Mouse (Mus musculus) embryonic facial prominence, embryonic 14.5 days (tissue): Measurements from ENCODE around the gene Zc2hc1c. TPM values are rescaled to one million over a fixed set of nuclear protein-coding genes. Genes with fewer than 3 reads are reported as not detected.
A peak's percentile ranks its signal among the peaks of the same experiment; 100 is the strongest.

ENCODE experiments used
- ATAC-seq: fragments of 200-750 bp; cut with Nextera tagmentation; 2 replicates; pipeline ENCODE4 v1.8.0; 2017; ENCODE audit warnings: low read depth, moderate number of reproducible peaks, moderate TSS enrichment
- DNase-seq: peaks from one replicate; pipeline ENCODE4 v3.0.0-alpha.2; 2015; ENCODE audit warnings: low spot score
- H3K27ac ChIP-seq: fragments of 300-500 bp; sonication (generic); replicated peaks from 2 replicates; pipeline ENCODE4 v1.5.1; 2014; ENCODE audit warnings: low read depth, mild to moderate bottlenecking, low read length, moderate library complexity
- H3K27me3 ChIP-seq: fragments of 300-500 bp; sonication (generic); replicated peaks from 2 replicates; pipeline ENCODE4 v1.6.1; 2014; ENCODE audit warnings: low read length; ENCODE audit not compliant: control insufficient read depth, insufficient read depth
- H3K36me3 ChIP-seq: fragments of 300-500 bp; sonication (generic); 2 replicates; pipeline ENCODE4 v1.6.1; 2014; ENCODE audit warnings: low read length, mixed read lengths; ENCODE audit not compliant: control insufficient read depth, insufficient read depth
- H3K4me1 ChIP-seq: fragments of 300-500 bp; sonication (generic); 2 replicates; pipeline ENCODE4 v1.6.1; 2014; ENCODE audit warnings: antibody characterized with exemption, low read length; ENCODE audit not compliant: control insufficient read depth, insufficient read depth
- H3K4me2 ChIP-seq: fragments of 300-500 bp; sonication (generic); 2 replicates; pipeline ENCODE4 v1.6.1; 2014; ENCODE audit warnings: low read depth, mild to moderate bottlenecking, low read length, moderate library complexity, mixed read lengths
- H3K4me3 ChIP-seq: fragments of 300-500 bp; sonication (generic); 2 replicates; pipeline ENCODE4 v1.5.1; 2014; ENCODE audit warnings: low read depth, mild to moderate bottlenecking, low read length
- H3K9ac ChIP-seq: fragments of 300-500 bp; sonication (generic); 2 replicates; pipeline ENCODE4 v1.6.1; 2014; ENCODE audit warnings: low read depth, mild to moderate bottlenecking, low read length, moderate library complexity, mixed read lengths
- H3K9me3 ChIP-seq: fragments of 300-500 bp; sonication (generic); 2 replicates; pipeline ENCODE4 v1.6.1; 2016; ENCODE audit warnings: low read length; ENCODE audit not compliant: control insufficient read depth
- WGBS: fragments of 180-500 bp; shearing (Covaris S2); extraction: QIAGEN DNeasy Blood & Tissue Kit; methylation state at CpG from one replicate; pipeline ENCODE4 v1.1.7; 2014; 5-methylcytosine and 5-hydroxymethylcytosine counted together
- polyA plus RNA-seq: library from polyadenylated mRNA; unstranded; fragments of >200 nt; fragmentation: Nextera tagmentation; extraction: Ambion mirVana; gene quantifications from 2 replicates; pipeline ENCODE4 v1.2.1, GENCODE M21; 2014

The Zc2hc1c gene
- polyA plus RNA-seq, 1 experiment from 2014 or later, result 1.8 TPM

GRCm38 (mm10) chr12:85297345-85297997, 9.1 kb downstream of the Zc2hc1c start:
- Histone ChIP-seq H3K36me3 (peaks cover 32% of the 10 kb centered on the region), H3K9ac (no peak overlapping the region), H3K9me3 (peaks cover 20% of the 10 kb centered on the region), H3K27me3 (no peaks in the 10 kb centered on the region), H3K4me3 (no peak overlapping the region), H3K4me2 (no peak overlapping the region), H3K4me1 (peaks cover 7% of the 10 kb centered on the region), H3K27ac (0 out of 2 replicates have a peak overlapping the region, but pooled peaks have one; percentile 33)
- 53% methylated on average over 10 of the region's 10 CpGs for WGBS
- DNase-seq (peak; percentile 42), ATAC-seq (no peak)

- ATAC-seq (no peak), DNase-seq (no peak)
- Histone ChIP-seq H3K4me3 (no peak overlapping the region), H3K9ac (no peak overlapping the region), H3K4me2 (no peak overlapping the region), H3K27ac (no peak overlapping the region), H3K27me3 (no peaks in the 10 kb centered on the region), H3K9me3 (peaks cover 18% of the 10 kb centered on the region), H3K36me3 (peaks cover 40% of the 10 kb centered on the region), H3K4me1 (peaks cover 7% of the 10 kb centered on the region)
- 65% methylated on average over 11 of the region's 11 CpGs for WGBS
These were observed 9.9 kb downstream of the Zc2hc1c start for GRCm38 (mm10) chr12:85298127-85298834.

GRCm38 (mm10) chr12:85298835-85299180, 10.4 kb downstream of the Zc2hc1c start:
- Histone ChIP-seq H3K27me3 (no peaks in the 10 kb centered on the region), H3K9me3 (peaks cover 13% of the 10 kb centered on the region), H3K27ac (no peak overlapping the region), H3K4me2 (no peak overlapping the region), H3K4me1 (peaks cover 7% of the 10 kb centered on the region), H3K9ac (no peak overlapping the region), H3K4me3 (no peak overlapping the region), H3K36me3 (peaks cover 45% of the 10 kb centered on the region)
- ATAC-seq (no peak), DNase-seq (no peak)
- 78% methylated on average over 1 of the region's 1 CpGs for WGBS

- H3K27me3 ChIP-seq, result no peaks in the 10 kb centered on the region
These were observed 14.9 kb downstream of the Zc2hc1c start for GRCm38 (mm10) chr12:85303256-85303655.

GRCm38 (mm10) chr12:85304725-85305124, 16.3 kb downstream of the Zc2hc1c start:
- Histone ChIP-seq H3K9ac (no peak overlapping the region), H3K4me3 (no peak overlapping the region), H3K4me1 (no peaks in the 10 kb centered on the region), H3K4me2 (no peak overlapping the region), H3K27ac (no peak overlapping the region), H3K27me3 (no peaks in the 10 kb centered on the region), H3K36me3 (peaks cover 96% of the 10 kb centered on the region), H3K9me3 (no peaks in the 10 kb centered on the region)
- no peak for ATAC-seq
- WGBS, result 59% methylated on average over 4 of the region's 4 CpGs
- DNase-seq, result no peak

More at GRCm38 (mm10) chr12:85303256-85303655, 14.9 kb downstream of the Zc2hc1c start:
- Histone ChIP-seq H3K9me3 (no peaks in the 10 kb centered on the region), H3K4me3 (no peak overlapping the region), H3K36me3 (peaks cover 86% of the 10 kb centered on the region), H3K9ac (no peak overlapping the region), H3K4me2 (no peak overlapping the region), H3K27ac (no peak overlapping the region), H3K4me1 (no peaks in the 10 kb centered on the region)
- 76% methylated on average over 2 of the region's 2 CpGs for WGBS
- ATAC-seq (no peak), DNase-seq (no peak)

- ATAC-seq, result peak; percentile 67
These were observed 17.0 kb downstream of the Zc2hc1c start for GRCm38 (mm10) chr12:85305247-85305892.

GRCm38 (mm10) chr12:85308651-85309050, 20.3 kb downstream of the Zc2hc1c start:
- H3K9ac ChIP-seq, result no peak overlapping the region
- H3K27ac ChIP-seq, result no peak overlapping the region
- no peaks in the 10 kb centered on the region for H3K9me3 ChIP-seq
- DNase-seq (no peak), ATAC-seq (no peak)
- no peaks in the 10 kb centered on the region for H3K4me1 ChIP-seq
- peaks cover 96% of the 10 kb centered on the region for H3K36me3 ChIP-seq
- no peaks in the 10 kb centered on the region for H3K27me3 ChIP-seq
- no peak overlapping the region for H3K4me3 ChIP-seq
- H3K4me2 ChIP-seq, result no peak overlapping the region
- WGBS, result 89% methylated on average over 3 of the region's 3 CpGs

More at GRCm38 (mm10) chr12:85305247-85305892, 17.0 kb downstream of the Zc2hc1c start:
- Histone ChIP-seq H3K9ac (0 out of 2 replicates have a peak overlapping the region, but pooled peaks have one; percentile 14), H3K4me1 (no peaks in the 10 kb centered on the region), H3K27ac (0 out of 2 replicates have a peak overlapping the region, but pooled peaks have one; percentile 30), H3K4me3 (no peak overlapping the region), H3K27me3 (no peaks in the 10 kb centered on the region), H3K9me3 (no peaks in the 10 kb centered on the region), H3K36me3 (peaks cover 96% of the 10 kb centered on the region), H3K4me2 (no peak overlapping the region)
- peak; percentile 92 for DNase-seq
- WGBS, result 49% methylated on average over 15 of the region's 16 CpGs

GRCm38 (mm10) chr12:85330153-85330552, 41.8 kb downstream of the Zc2hc1c start:
- 90% methylated on average over 7 of the region's 7 CpGs for WGBS
- Histone ChIP-seq H3K9ac (no peak overlapping the region), H3K4me1 (no peaks in the 10 kb centered on the region), H3K4me3 (no peak overlapping the region), H3K4me2 (no peak overlapping the region), H3K27ac (no peak overlapping the region), H3K36me3 (peaks cover 96% of the 10 kb centered on the region), H3K9me3 (no peaks in the 10 kb centered on the region), H3K27me3 (no peaks in the 10 kb centered on the region)
- DNase-seq (no peak), ATAC-seq (no peak)
